Mouse (Mus musculus) hindbrain, embryonic 11.5 days (tissue): ENCODE data around the gene Snx8. TPM values are rescaled to one million over a fixed set of nuclear protein-coding genes. Genes with fewer than 3 reads are reported as not detected.

ENCODE experiments used
- polyA plus RNA-seq: library from polyadenylated mRNA; unstranded; fragments of >200 nt; fragmentation: Nextera tagmentation; extraction: Ambion mirVana; gene quantifications from 2 replicates; pipeline ENCODE4 v1.2.1, GENCODE M21; 2014

Snx8 gene
- polyA plus RNA-seq, 1 experiment from 2014 or later: 7.4 TPM

Other genes starting within 250 kb of the Snx8 start
- 35.1 and 37.2 TPM in 2 replicates for gene Mad1l1, start 67.7 kb downstream of the Snx8 start, polyA plus RNA-seq
- 36.0 and 41.5 TPM in 2 replicates for gene Nudt1, start 67.6 kb downstream of the Snx8 start, polyA plus RNA-seq
- gene Mrm2, start 57.4 kb downstream of the Snx8 start, polyA plus RNA-seq: 21.9 and 22.0 TPM in 2 replicates
- 168 and 182 TPM in 2 replicates for gene Eif3b, start 30.1 kb upstream of the Snx8 start, polyA plus RNA-seq
- gene Gm4869, start 56.4 kb upstream of the Snx8 start, polyA plus RNA-seq: 0.08 TPM in 1 of 2 replicates, not detected in the other
- gene Chst12, start 116.3 kb upstream of the Snx8 start, polyA plus RNA-seq: 9.7 and 10.8 TPM in 2 replicates
- gene Grifin, start 175.8 kb upstream of the Snx8 start, polyA plus RNA-seq: not detected in 2 replicates
- gene Lfng, start 218.1 kb upstream of the Snx8 start, polyA plus RNA-seq: 34.1 and 38.8 TPM in 2 replicates